Mouse (Mus musculus): ENCODE measurements around the gene Pax1.

Gene Pax1

GRCm38 (mm10) chr2:147361581-147361980 lies at the start of gene Pax1:
Gene Pax1, plus strand, starts transcription at chr2:147361925.
- DNase-seq (ENCODE audit: low spot score in 2 of 2), result no peak

GRCm38 (mm10) chr2:147321036-147321435 lies 40.7 kb upstream of the Pax1 start:
- no peak for DNase-seq (ENCODE audit: low spot score in 2 of 2)

DNA sequence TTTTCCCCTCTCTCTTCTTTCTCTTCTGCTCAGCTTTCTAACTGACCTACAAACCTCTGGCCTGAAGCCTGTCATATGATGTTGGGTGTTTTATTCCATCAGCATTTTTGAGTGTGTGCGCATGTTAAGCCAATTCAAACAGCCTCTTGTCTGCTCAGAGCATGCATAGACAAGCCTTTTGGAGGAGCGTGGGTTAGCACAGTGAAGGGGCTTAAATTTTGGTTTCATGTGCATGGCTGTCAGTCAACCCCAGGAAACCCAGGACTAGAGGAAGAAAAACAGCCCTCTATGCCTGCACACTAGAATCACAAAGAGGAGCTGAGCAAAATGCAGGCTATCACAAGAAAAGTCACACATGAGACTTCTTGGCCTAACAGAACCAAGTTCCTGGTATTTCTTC lies 36.5 kb upstream of the Pax1 start:
- DNase-seq (ENCODE audit: low spot score in 2 of 2), result no peak

GRCm38 (mm10) chr2:147332731-147333130 lies 29.0 kb upstream of the Pax1 start:
- DNase-seq (ENCODE audit: low spot score in 2 of 2), result no peak

GRCm38 (mm10) chr2:147338729-147339128 lies 23.0 kb upstream of the Pax1 start:
- peak in 1 of 2 experiments; percentile 15 for DNase-seq (ENCODE audit: low spot score in 2 of 2)

- no peak for DNase-seq (ENCODE audit: low spot score in 2 of 2)
Observed at GRCm38 (mm10) chr2:147339796-147340195, 21.9 kb upstream of the Pax1 start.

DNA sequence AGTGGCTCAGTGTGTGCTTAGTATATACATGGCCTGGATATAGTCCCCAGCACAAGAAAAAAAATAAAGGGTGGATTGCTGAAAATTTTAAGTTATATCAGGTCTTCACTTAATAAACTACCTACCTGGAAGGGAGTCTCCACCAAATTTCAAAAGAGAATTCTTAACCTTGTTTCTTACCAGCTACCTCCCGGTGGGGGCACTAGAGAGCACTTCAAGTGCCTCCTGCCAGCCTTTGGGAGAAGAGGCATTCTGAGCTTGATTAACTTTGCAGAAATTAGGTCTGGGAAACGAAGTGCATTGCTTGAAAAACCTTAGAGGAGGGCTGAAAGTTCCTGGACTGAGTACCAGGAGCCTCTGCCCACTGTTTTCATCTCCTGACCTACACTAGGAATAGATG lies 19.5 kb upstream of the Pax1 start:
- DNase-seq (ENCODE audit: low spot score in 2 of 2), result no peak

- DNase-seq (ENCODE audit: low spot score in 2 of 2), result no peak
Observed at GRCm38 (mm10) chr2:147359716-147360115, 2.0 kb upstream of the Pax1 start.

- no peak for DNase-seq (ENCODE audit: low spot score in 2 of 2)
Observed at GRCm38 (mm10) chr2:147360401-147360800, 1.3 kb upstream of the Pax1 start.

- no peak for DNase-seq (ENCODE audit: low spot score in 2 of 2)
Observed at GRCm38 (mm10) chr2:147360856-147361255, 869 bp upstream of the Pax1 start.

GRCm38 (mm10) chr2:147362316-147362715 lies 591 bp downstream of the Pax1 start:
- peak in 1 of 2 experiments; percentile 62 for DNase-seq (ENCODE audit: low spot score in 2 of 2)

DNA sequence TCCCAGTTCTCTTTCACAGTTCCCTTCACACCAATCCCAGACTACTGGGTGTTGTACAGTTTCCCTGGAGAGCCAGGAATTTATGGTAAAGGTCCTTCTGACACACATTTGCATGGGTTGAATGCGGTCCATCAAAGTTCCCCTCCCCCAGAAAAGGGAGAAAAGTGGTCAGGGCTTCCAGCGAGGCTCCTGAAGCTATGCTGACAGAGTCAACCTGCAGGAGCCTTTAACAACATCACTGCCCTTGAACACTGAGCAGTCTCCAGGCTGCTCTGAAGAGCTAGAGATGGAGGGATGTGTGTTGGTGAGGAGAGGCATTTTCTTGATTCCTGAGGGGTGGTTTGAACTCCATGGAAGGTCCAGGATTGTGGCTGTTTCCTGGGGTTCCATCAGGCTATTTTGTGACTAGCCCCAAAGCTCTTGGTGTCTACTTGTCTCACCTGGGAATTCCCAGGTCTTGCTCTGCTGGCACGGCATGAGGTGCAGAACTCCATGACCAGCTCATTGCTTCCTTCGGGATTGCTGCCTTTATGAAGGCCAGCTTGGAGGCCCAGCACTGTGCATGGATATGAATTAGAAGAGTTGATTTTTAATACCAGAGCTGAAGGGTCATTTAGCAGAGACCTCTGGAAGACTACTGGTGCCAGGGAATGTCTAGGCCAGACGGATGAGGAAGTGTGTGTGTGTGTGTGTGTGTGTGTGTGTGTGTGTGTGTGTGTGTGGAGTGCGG lies 1.8 kb downstream of the Pax1 start:
- DNase-seq (ENCODE audit: low spot score in 2 of 2), result no peak

DNA sequence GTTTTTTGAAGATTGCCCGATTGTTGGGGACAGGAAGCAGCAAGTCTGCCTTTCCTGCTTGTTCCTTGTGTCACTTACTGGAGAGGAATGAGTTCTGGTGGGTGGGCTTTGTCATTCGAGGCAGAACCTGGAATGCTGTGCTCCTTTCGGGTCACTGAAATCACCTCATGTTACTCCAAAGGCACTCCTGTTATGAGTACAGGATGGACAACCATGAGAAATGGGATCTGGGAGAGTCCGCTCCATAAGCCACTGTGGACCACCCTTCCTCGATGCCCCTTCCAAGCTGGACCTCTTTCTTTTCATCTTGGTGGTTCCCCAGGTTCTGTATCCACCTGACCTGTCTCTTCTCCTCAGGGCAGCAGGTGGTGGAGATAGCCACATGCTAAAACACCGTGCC lies 2.5 kb downstream of the Pax1 start:
- DNase-seq (ENCODE audit: low spot score in 2 of 2), result no peak

DNA sequence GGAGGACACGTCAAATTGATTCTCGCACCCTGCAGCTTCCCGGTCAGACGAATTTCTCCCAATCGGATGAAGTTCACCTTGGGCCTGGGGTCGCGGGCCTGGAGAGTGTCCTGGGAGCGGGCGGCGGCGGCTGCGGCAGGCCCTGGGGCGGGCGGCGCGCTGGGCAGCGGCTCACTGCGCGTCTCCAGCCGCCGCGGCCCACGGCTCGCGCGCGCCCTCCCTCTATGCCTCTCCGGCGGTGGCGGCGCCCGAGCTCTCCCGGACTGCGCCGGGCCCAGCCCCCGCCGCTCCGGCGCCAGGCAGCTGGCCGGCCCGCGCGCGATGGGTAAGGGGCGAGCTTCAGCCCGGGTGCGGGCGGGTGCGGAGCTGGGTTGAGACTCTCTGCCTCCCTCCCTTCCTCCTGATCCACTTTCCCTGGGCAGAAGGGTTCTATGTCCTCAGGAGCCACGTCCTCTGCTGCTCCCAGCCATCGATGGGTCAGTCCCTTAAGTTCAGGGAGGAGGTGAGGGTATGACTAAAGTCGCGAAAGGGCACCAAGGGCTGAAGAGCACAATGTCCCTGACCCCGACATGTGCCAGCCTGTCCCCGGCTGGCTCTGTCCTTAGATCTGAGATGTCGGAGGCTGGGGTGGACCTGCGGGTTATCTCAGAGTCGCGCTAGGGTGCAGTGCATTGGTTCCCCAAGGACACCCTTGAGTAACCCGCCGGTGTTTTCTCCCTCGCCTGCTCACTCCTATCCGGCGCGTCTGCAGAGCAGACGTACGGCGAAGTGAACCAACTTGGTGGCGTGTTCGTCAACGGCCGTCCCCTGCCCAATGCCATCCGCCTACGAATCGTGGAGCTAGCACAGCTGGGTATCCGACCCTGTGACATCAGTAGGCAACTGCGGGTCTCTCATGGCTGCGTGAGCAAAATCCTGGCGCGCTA lies 3.5 kb downstream of the Pax1 start:
- DNase-seq (ENCODE audit: low spot score in 2 of 2), result no peak

GRCm38 (mm10) chr2:147365908-147366630 lies 4.3 kb downstream of the Pax1 start:
- no peak for DNase-seq (ENCODE audit: low spot score in 2 of 2)

DNA sequence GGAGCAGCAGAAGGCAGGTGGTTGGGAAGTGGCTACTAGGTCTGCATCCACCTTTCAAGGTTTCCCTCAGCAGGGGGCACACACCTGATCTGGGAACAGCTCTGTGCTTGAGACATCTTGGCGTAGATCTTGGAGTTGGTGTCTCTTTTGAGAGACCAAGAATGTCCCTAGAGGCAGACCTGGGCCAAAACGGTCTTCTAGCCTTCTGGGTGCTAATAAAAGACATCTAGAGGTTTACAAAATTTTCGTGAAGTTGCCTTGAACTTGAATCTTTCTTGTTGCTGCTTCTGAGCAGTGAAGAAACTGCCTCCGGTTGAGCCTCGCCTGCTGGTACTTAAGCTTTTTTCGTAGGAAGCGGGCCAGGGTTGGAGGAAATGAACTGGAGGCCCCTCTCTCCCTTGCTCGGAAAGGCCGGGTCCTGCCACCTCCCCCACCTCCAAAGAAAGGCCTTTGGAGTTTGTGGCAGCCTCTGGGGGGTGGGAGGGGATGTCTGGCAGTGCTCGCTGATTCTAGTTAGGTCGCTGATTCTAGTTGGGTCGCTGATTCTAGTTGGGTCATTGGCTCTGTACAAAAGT lies 5.6 kb downstream of the Pax1 start:
- DNase-seq (ENCODE audit: low spot score in 2 of 2), result no peak

DNA sequence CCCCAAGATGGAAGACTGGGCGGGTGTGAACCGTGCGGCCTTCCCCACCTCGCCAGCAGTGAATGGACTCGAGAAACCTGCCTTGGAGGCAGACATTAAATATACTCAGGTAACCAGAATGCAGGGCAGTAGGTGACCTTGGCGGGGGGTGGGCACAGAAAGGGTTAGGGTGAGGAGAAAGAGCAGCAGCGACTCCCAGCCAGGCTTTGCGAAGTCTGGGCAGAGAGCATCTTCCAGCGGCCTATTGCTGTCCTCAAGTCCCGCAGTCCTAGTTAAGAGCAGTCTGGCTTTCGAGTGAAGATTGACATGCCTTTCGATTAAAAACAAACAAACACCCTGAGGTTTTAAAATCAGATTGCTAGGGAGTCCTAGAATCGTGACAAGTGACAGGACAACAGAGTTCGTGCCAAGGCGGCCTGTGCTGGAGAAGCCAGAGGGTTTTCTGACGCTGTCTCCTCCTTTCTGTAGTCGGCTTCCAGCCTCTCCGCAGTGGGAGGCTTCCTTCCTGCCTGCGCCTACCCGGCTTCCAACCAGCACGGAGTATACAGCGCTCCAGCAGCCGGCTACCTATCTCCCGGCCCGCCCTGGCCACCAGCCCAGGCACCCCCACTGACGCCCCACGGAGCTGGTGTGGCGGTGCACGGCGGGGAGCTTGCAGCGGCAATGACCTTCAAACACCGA lies 6.3 kb downstream of the Pax1 start:
- no peak for DNase-seq (ENCODE audit: low spot score in 2 of 2)

DNA sequence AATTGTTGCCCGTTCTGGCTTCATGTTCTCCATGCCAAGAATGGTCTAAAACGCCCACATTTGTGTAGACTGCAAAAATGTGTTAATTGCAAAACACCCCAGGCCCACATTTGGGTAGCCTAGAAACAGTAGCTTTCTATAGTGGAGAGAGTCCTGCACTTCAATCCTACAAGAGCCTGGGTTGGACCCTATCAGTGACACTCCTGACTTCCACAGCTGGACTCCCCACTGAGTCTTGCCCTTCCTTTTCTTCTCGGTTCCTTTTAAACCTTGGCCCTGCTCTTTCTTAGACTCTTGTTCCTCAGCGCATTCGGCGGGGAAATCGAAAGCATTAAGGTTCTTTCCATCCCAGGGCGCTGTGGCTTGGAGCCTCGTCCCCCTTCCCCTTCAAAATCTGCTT lies 7.8 kb downstream of the Pax1 start:
- no peak for DNase-seq (ENCODE audit: low spot score in 2 of 2)

DNA sequence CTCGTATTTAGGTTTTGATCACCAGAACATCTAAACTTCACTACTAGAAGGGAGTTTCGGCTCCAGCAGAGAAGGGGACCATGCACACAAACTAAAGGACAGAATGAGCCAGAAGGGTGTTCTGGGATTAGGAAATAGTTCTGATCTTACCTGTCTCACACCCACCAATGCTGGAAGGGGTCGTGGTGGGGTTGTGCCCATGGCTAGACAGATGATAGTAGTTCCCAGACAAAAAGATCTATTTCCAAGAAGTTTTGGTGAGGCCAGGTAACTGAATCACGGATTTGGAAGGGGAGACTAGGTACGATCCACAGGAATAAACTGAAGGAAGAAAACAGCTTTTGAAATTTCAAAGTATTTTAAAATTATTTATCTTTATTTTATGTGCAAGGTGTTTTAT lies 8.4 kb downstream of the Pax1 start:
- no peak for DNase-seq (ENCODE audit: low spot score in 2 of 2)

- no peak for DNase-seq (ENCODE audit: low spot score in 2 of 2)
Observed at GRCm38 (mm10) chr2:147371289-147371688, 9.6 kb downstream of the Pax1 start.

GRCm38 (mm10) chr2:147371840-147372239 lies 10.1 kb downstream of the Pax1 start:
- no peak for DNase-seq (ENCODE audit: low spot score in 2 of 2)
